Mouse (Mus musculus): ENCODE measurements at regions not wholly inside any gene's neighbourhood (a gene's known extent, or its start where the extent isn't known, plus 50 kb on each side); places are given as distances from the start of the nearest gene placed in this dataset.

- H3K27me3 ChIP-seq (ENCODE audit: insufficient read depth, low read length): no peaks in the 10 kb centered on the region
- no peak overlapping the region for H3K9ac ChIP-seq
- no peak for TF ChIP-seq CTCF (IDR thresholded peaks at IDR 0.05; ENCODE audit: low read depth)
- no peak for ATAC-seq
- H3K4me2 ChIP-seq (ENCODE audit: low read depth): no peak overlapping the region
- no peak for DNase-seq
- H3K9me3 ChIP-seq (ENCODE audit: low read length): no peaks in the 10 kb centered on the region
- H3K27ac ChIP-seq (ENCODE audit: low read depth, low read length): no peak overlapping the region
- H3K36me3 ChIP-seq (ENCODE audit: insufficient read depth): no peaks in the 10 kb centered on the region
- no peak overlapping the region for H3K4me3 ChIP-seq (ENCODE audit: low read depth, low read length)
- WGBS: 91% methylated on average over 5 of the region's 5 CpGs
- H3K4me1 ChIP-seq (ENCODE audit: insufficient read depth): no peaks in the 10 kb centered on the region
These were observed 56.5 kb upstream of the Tarsl2 start for GRCm38 (mm10) chr7:65588197-65588596.

GRCm38 (mm10) chr7:65586429-65586828 lies 58.3 kb upstream of the Tarsl2 start:
- 80% methylated on average over 12 of the region's 12 CpGs for WGBS

GRCm38 (mm10) chr7:65585251-65585650 lies 57.7 kb upstream of the Tjp1 start:
- no peak for DNase-seq
- no peak overlapping the region for H3K27ac ChIP-seq (ENCODE audit: low read depth, low read length)

More at GRCm38 (mm10) chr7:65586429-65586828, 58.3 kb upstream of the Tarsl2 start:
- ATAC-seq (no peak), DNase-seq (no peak)
- no peaks in the 10 kb centered on the region for H3K9me3 ChIP-seq (ENCODE audit: low read length)
- no peaks in the 10 kb centered on the region for H3K27me3 ChIP-seq (ENCODE audit: insufficient read depth, low read length)
- no peak overlapping the region for H3K9ac ChIP-seq
- no peak for TF ChIP-seq CTCF (IDR thresholded peaks at IDR 0.05; ENCODE audit: low read depth)
- no peak overlapping the region for H3K4me3 ChIP-seq (ENCODE audit: low read depth, low read length)
- H3K4me2 ChIP-seq (ENCODE audit: low read depth): no peak overlapping the region
- H3K36me3 ChIP-seq (ENCODE audit: insufficient read depth): no peaks in the 10 kb centered on the region
- H3K27ac ChIP-seq (ENCODE audit: low read depth, low read length): no peak overlapping the region
- no peaks in the 10 kb centered on the region for H3K4me1 ChIP-seq (ENCODE audit: insufficient read depth)

GRCm38 (mm10) chr7:65580938-65581534 lies 53.5 kb upstream of the Tjp1 start:
- H3K4me3 ChIP-seq (ENCODE audit: low read depth, low read length): no peak overlapping the region
- WGBS: 57% methylated on average over 10 of the region's 10 CpGs
- no peak overlapping the region for H3K4me2 ChIP-seq (ENCODE audit: low read depth)
- H3K9me3 ChIP-seq (ENCODE audit: low read length): no peaks in the 10 kb centered on the region
- H3K27ac ChIP-seq (ENCODE audit: low read depth, low read length): no peak overlapping the region
- ATAC-seq: peak; percentile 20; the same call in 1 of the 2 replicates
- H3K9ac ChIP-seq: no peak overlapping the region
- H3K4me1 ChIP-seq (ENCODE audit: insufficient read depth): no peaks in the 10 kb centered on the region
- H3K27me3 ChIP-seq (ENCODE audit: insufficient read depth, low read length): no peaks in the 10 kb centered on the region
- no peak for DNase-seq
- no peak for TF ChIP-seq CTCF (IDR thresholded peaks at IDR 0.05; ENCODE audit: low read depth)
- no peaks in the 10 kb centered on the region for H3K36me3 ChIP-seq (ENCODE audit: insufficient read depth)

More at GRCm38 (mm10) chr7:65585251-65585650, 57.7 kb upstream of the Tjp1 start:
- no peaks in the 10 kb centered on the region for H3K27me3 ChIP-seq (ENCODE audit: insufficient read depth, low read length)
- no peaks in the 10 kb centered on the region for H3K4me1 ChIP-seq (ENCODE audit: insufficient read depth)
- H3K9ac ChIP-seq: no peak overlapping the region
- H3K4me2 ChIP-seq (ENCODE audit: low read depth): no peak overlapping the region
- H3K9me3 ChIP-seq (ENCODE audit: low read length): no peaks in the 10 kb centered on the region
- WGBS: 79% methylated on average over 4 of the region's 4 CpGs
- H3K4me3 ChIP-seq (ENCODE audit: low read depth, low read length): no peak overlapping the region
- ATAC-seq: no peak
- TF ChIP-seq CTCF (IDR thresholded peaks at IDR 0.05; ENCODE audit: low read depth): no peak
- no peaks in the 10 kb centered on the region for H3K36me3 ChIP-seq (ENCODE audit: insufficient read depth)

Data from forebrain, postnatal 0 days (tissue).